21 mouse cellular contexts compared by ENCODE assay signal in the genomic region with DNA sequence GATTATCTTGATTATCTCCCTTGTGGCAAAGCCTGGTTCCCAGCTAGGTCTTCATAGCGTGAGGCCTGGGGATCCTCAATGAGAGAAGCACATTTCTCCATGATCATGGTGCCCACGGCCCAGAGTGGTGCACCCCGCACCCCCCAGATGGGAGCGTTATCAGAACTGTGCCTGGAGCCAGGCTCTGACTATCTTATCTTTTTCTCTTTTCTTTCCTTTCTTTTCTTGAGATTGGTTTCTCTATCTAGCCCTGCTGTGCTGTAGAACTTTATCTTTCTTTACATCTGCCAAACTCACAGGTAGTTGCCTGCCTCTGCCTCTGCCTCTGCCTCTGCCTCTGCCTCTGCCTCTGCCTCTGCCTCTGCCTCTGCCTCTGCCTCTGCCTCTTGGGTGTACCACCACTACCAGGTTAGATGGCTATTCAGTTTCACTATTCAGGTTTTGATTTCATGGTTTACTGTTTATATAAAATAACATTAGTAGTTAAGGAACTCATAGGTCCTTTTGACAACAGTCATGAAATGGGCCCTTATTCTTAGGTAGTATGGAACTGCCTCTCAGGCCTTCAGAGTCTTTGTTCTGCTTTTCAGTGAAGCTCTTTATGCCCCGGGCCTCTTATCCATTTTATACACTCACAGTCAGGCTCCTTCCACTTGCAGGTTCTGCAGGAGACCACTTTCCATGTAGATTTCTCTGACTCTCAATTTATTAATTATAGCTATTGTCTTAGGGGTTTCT. TPM values are rescaled to one million over a fixed set of nuclear protein-coding genes. Genes with fewer than 3 reads are reported as not detected.
DNase-seq lines count a peak whose midpoint lies in the region; ATAC-seq and TF ChIP-seq lines count a peak whose summit lies in the region.
"Had no signal": no experiment of that assay in that cellular context is flagged by ENCODE, and none has a peak within 500 bp of the region (broad histone marks: within the 10 kb centered on the region; RNA-seq: fewer than 3 reads in every experiment).

No protein-coding gene starts in this region.

- H3K4me2 ChIP-seq in intestine, postnatal 0 days (replicated peaks; ENCODE audit: low read depth) = no peak overlapping the region
- H3K4me2 ChIP-seq in intestine, embryonic 15.5 days (replicated peaks) = no peak overlapping the region
- no peak overlapping the region for H3K4me2 ChIP-seq in liver, embryonic 13.5 days
- no peak overlapping the region for H3K4me2 ChIP-seq in liver, postnatal 0 days (ENCODE audit: low read depth, low read length)
- H3K4me2 ChIP-seq: embryonic facial prominence, embryonic 12.5 days; forebrain, embryonic 15.5 days; heart, embryonic 11.5 days; heart, embryonic 15.5 days; hindbrain, embryonic 14.5 days had no signal

- 0 out of 2 replicates have a peak overlapping the region, but pooled peaks have one; percentile 21 for H3K27ac ChIP-seq in intestine, postnatal 0 days (ENCODE audit: low read depth, low read length)
- H3K27ac ChIP-seq in intestine, embryonic 15.5 days = no peak overlapping the region
- H3K27ac ChIP-seq in liver, embryonic 13.5 days = no peak overlapping the region
- H3K27ac ChIP-seq in liver, postnatal 0 days (ENCODE audit: low read depth) = no peak overlapping the region
- H3K27ac ChIP-seq: embryonic facial prominence, embryonic 12.5 days; forebrain, embryonic 15.5 days; heart, adult 2 months; heart, embryonic 15.5 days; hindbrain, embryonic 14.5 days had no signal

- H3K9me3 ChIP-seq in intestine, postnatal 0 days (ENCODE audit: control insufficient read depth) = no peaks in the 10 kb centered on the region
- H3K9me3 ChIP-seq in intestine, embryonic 15.5 days = no peaks in the 10 kb centered on the region
- peaks cover 4% of the 10 kb centered on the region for H3K9me3 ChIP-seq in G1E (replicated peaks)
- H3K9me3 ChIP-seq in liver, embryonic 13.5 days (replicated peaks) = no peaks in the 10 kb centered on the region
- H3K9me3 ChIP-seq in liver, postnatal 0 days (ENCODE audit: low read length) = no peaks in the 10 kb centered on the region
- H3K9me3 ChIP-seq: embryonic facial prominence, embryonic 12.5 days; forebrain, embryonic 15.5 days; heart, embryonic 15.5 days had no signal

- DNase-seq in G1E (ENCODE audit: low spot score) = no peak
- DNase-seq in liver, embryonic 13.5 days = no peak
- no peak for DNase-seq in liver, postnatal 0 days
- no peak for DNase-seq in heart, adult 11 months
- DNase-seq in neural tube, embryonic 10.5 days (ENCODE audit: extremely low spot score, low spot score) = no peak
- DNase-seq in layer of hippocampus, postnatal 14 days (ENCODE audit: low spot score in 2 of 2) = no peak
- DNase-seq: adrenal gland, postnatal 14 days; cerebellum, adult 11-12 months; cerebellum, adult 9-10 months; cerebellum, postnatal 25 days; gastrocnemius, postnatal 10 days; heart, adult 2 months; heart, postnatal 14 days had no signal

- H3K4me3 ChIP-seq in intestine, postnatal 0 days (ENCODE audit: low read depth, low read length) = no peak overlapping the region
- H3K4me3 ChIP-seq in intestine, embryonic 15.5 days (replicated peaks) = no peak overlapping the region
- H3K4me3 ChIP-seq in G1E (ENCODE audit: low read depth, low read length) = no peak overlapping the region; the same call in 1 of the 2 replicates
- no peak overlapping the region for H3K4me3 ChIP-seq in liver, embryonic 13.5 days (replicated peaks)
- H3K4me3 ChIP-seq in liver, postnatal 0 days (ENCODE audit: low read depth, low read length) = no peak overlapping the region
- H3K4me3 ChIP-seq: embryonic facial prominence, embryonic 12.5 days; forebrain, embryonic 15.5 days; heart, adult 2 months; heart, embryonic 15.5 days had no signal

- H3K4me1 ChIP-seq in intestine, postnatal 0 days (replicated peaks; ENCODE audit: control insufficient read depth, insufficient read depth, low read length) = no peaks in the 10 kb centered on the region
- no peaks in the 10 kb centered on the region for H3K4me1 ChIP-seq in intestine, embryonic 15.5 days (replicated peaks)
- H3K4me1 ChIP-seq in G1E (ENCODE audit: insufficient read depth, low read depth, low read length) = peaks cover 28% of the 10 kb centered on the region
- H3K4me1 ChIP-seq in liver, embryonic 13.5 days (replicated peaks) = peaks cover 25% of the 10 kb centered on the region
- peaks cover 4% of the 10 kb centered on the region; the same call in 1 of the 2 replicates for H3K4me1 ChIP-seq in liver, postnatal 0 days (ENCODE audit: insufficient read depth)
- H3K4me1 ChIP-seq: embryonic facial prominence, embryonic 12.5 days; forebrain, embryonic 15.5 days; heart, embryonic 15.5 days had no signal

- peak; percentile 41; the same call in 1 of the 2 replicates for TF ChIP-seq EP300 in liver, postnatal 0 days (IDR thresholded peaks at IDR 0.05; ENCODE audit: low read depth)

- TF ChIP-seq CTCF in intestine, postnatal 0 days (IDR thresholded peaks at IDR 0.05; ENCODE audit: low read depth) = no peak
- TF ChIP-seq CTCF in G1E (IDR thresholded peaks at IDR 0.05; ENCODE audit: low read depth, low read length) = no peak
- no peak for TF ChIP-seq CTCF in liver, postnatal 0 days (IDR thresholded peaks at IDR 0.05; ENCODE audit: low read depth)

- ATAC-seq in intestine, postnatal 0 days = no peak
- ATAC-seq in intestine, embryonic 15.5 days = no peak
- peak; percentile 90 for ATAC-seq in G1E (ENCODE audit: extremely low read depth, insufficient number of reproducible peaks, low FRiP score, poor library complexity, severe bottlenecking)
- ATAC-seq in liver, embryonic 13.5 days (ENCODE audit: low read depth) = peak; percentile 76
- ATAC-seq in liver, postnatal 0 days = no peak
- ATAC-seq: activated CD4-positive, CD25-positive, alpha-beta regulatory T cell, adult 4 months; forebrain, embryonic 15.5 days had no signal

- no peaks in the 10 kb centered on the region for H3K27me3 ChIP-seq in intestine, postnatal 0 days (replicated peaks; ENCODE audit: control insufficient read depth, insufficient read depth, low read length)
- no peaks in the 10 kb centered on the region for H3K27me3 ChIP-seq in intestine, embryonic 15.5 days (replicated peaks)
- H3K27me3 ChIP-seq in G1E (ENCODE audit: insufficient read depth, low read length) = no peaks in the 10 kb centered on the region
- no peaks in the 10 kb centered on the region for H3K27me3 ChIP-seq in liver, embryonic 13.5 days
- no peaks in the 10 kb centered on the region for H3K27me3 ChIP-seq in liver, postnatal 0 days (ENCODE audit: insufficient read depth, low read length)
- H3K27me3 ChIP-seq: embryonic facial prominence, embryonic 12.5 days; forebrain, embryonic 15.5 days; heart, embryonic 15.5 days had no signal

- H3K36me3 ChIP-seq in intestine, postnatal 0 days (ENCODE audit: control insufficient read depth, insufficient read depth) = peaks cover 58% of the 10 kb centered on the region
- peaks cover 37% of the 10 kb centered on the region for H3K36me3 ChIP-seq in intestine, embryonic 15.5 days
- peaks cover 79% of the 10 kb centered on the region for H3K36me3 ChIP-seq in G1E (replicated peaks)
- H3K36me3 ChIP-seq in liver, embryonic 13.5 days = peaks cover 84% of the 10 kb centered on the region
- peaks cover 57% of the 10 kb centered on the region for H3K36me3 ChIP-seq in liver, postnatal 0 days (replicated peaks; ENCODE audit: insufficient read depth, low read length)

- WGBS in intestine, postnatal 0 days = 93% methylated on average over 5 of the region's 5 CpGs
- 86% methylated on average over 5 of the region's 5 CpGs for WGBS in intestine, embryonic 15.5 days
- WGBS in liver, embryonic 13.5 days (ENCODE audit: insufficient replicate concordance) = 54% methylated on average over 5 of the region's 5 CpGs
- 60% methylated on average over 5 of the region's 5 CpGs for WGBS in liver, postnatal 0 days (ENCODE audit: insufficient replicate concordance)

- H3K9ac ChIP-seq in intestine, postnatal 0 days (ENCODE audit: low read depth, low read length) = no peak overlapping the region
- no peak overlapping the region for H3K9ac ChIP-seq in intestine, embryonic 15.5 days
- H3K9ac ChIP-seq in liver, embryonic 13.5 days = no peak overlapping the region
- no peak overlapping the region for H3K9ac ChIP-seq in liver, postnatal 0 days (replicated peaks)
- H3K9ac ChIP-seq: embryonic facial prominence, embryonic 12.5 days; forebrain, embryonic 15.5 days; heart, embryonic 15.5 days; hindbrain, embryonic 14.5 days had no signal

RNA-seq across cellular contexts. Expression of a gene that starts 32.6 kb away (rescaled TPM):
- polyA plus RNA-seq in intestine, postnatal 0 days (2015; fragmentation: Nextera tagmentation; extraction: Ambion mirVana) = 36.3 and 44.7 TPM in 2 replicates
- polyA plus RNA-seq in intestine, embryonic 15.5 days (2015; fragmentation: Nextera tagmentation; extraction: Ambion mirVana) = 50.0 and 56.5 TPM in 2 replicates
- total RNA-seq in G1E (2014; fragmentation: Nextera tagmentation) (25.1 and 39.2 TPM in 2 replicates), G1E (2017) (27.5 and 30.4 TPM in 2 replicates)
- polyA plus RNA-seq in G1E (2012) = 18.3 and 19.0 TPM in 2 replicates
- polyA plus RNA-seq in liver, embryonic 13.5 days (2015; fragmentation: Nextera tagmentation; extraction: Ambion mirVana) = 28.5 and 33.8 TPM in 2 replicates
- 25.6 and 28.6 TPM in 2 replicates for polyA plus RNA-seq in liver, postnatal 0 days (2015; fragmentation: Nextera tagmentation; extraction: Ambion mirVana)
- total RNA-seq in layer of hippocampus, postnatal 14 days (2021) = 10 to 100 TPM; 44.0 to 44.3 TPM

Comparison
In these comparisons a context has a peak if more than half of its experiments do, and no peak if none do; other contexts are left out.
1. ATAC-seq: peak in G1E (single experiment) and liver, embryonic 13.5 days (single experiment); none in intestine, postnatal 0 days (single experiment), intestine, embryonic 15.5 days (single experiment) and liver, postnatal 0 days (single experiment).